ENCODE assay signal across 8 mouse cellular contexts in genomic region chr11:36001282-36001970, GRCm38 (mm10). TPM values are rescaled to one million over a fixed set of nuclear protein-coding genes. Genes with fewer than 3 reads are reported as not detected.
DNase-seq lines count a peak whose midpoint lies in the region; ATAC-seq and TF ChIP-seq lines count a peak whose summit lies in the region.

No protein-coding gene starts in this region.

- peaks cover 4% of the 10 kb centered on the region; the same call in 1 of the 2 replicates for H3K36me3 ChIP-seq in hindbrain, embryonic 13.5 days

- H3K27me3 ChIP-seq in Patski = no peaks in the 10 kb centered on the region
- 0 out of 2 replicates have a peak, but pooled peaks cover 9% of the 10 kb centered on the region for H3K27me3 ChIP-seq in hindbrain, embryonic 13.5 days

- peak overlapping the region; percentile 22; the same call in 1 of the 2 replicates for H3K4me3 ChIP-seq in hindbrain, embryonic 13.5 days

- peaks cover 30% of the 10 kb centered on the region for H3K4me1 ChIP-seq in hindbrain, embryonic 13.5 days (replicated peaks)

- 5% methylated on average over 28 of the region's 28 CpGs for WGBS in hindbrain, embryonic 13.5 days

- H3K9ac ChIP-seq in hindbrain, embryonic 13.5 days = peak overlapping the region; percentile 54; the same call in 1 of the 2 replicates

- H3K9me3 ChIP-seq in hindbrain, embryonic 13.5 days = no peaks in the 10 kb centered on the region

- POLR2A ChIA-PET in Patski (lab: Charles Lee) = interaction anchor here (1.0 to 2.2 kb wide), 2 partner anchors 24 to 62 kb away, joined by 3 to 10 read pairs; no protein-coding TSS in a partner anchor

- peak; percentile 97 for ATAC-seq in Patski
- ATAC-seq in hindbrain, embryonic 13.5 days (ENCODE audit: low FRiP score) = peak; percentile 88

- peak overlapping the region; percentile 47 for H3K4me2 ChIP-seq in hindbrain, embryonic 13.5 days

- in situ Hi-C loops in Patski (cut with MboI; ENCODE audit: low pct_unique_long_range_greater_than_20kb) = loop anchor here (25.0 kb wide), 1 partner anchor 1164 kb away; the partner anchor contains the start of gene Spdl1

- H3K27ac ChIP-seq in hindbrain, embryonic 13.5 days = peak overlapping the region; percentile 30; the same call in 1 of the 2 replicates

- DNase-seq in Patski (ENCODE audit: low read depth, low spot score) = no peak
- peak; percentile 89 for DNase-seq in cerebellum, adult 9-10 months
- peak; percentile 88 to 94 for DNase-seq in frontal cortex, postnatal 14 days (ENCODE audit: low spot score in 2 of 2)
- DNase-seq in layer of hippocampus, postnatal 14 days (ENCODE audit: low spot score in 2 of 2) = peak; percentile 93 to 96
- peak; percentile 90 for DNase-seq in lung, postnatal 10 days
- peak; percentile 94 for DNase-seq in retina, postnatal 1 day
- peak; percentile 58 for DNase-seq in urinary bladder, postnatal 10 days (ENCODE audit: low spot score)

- peak; percentile 95 for TF ChIP-seq CTCF in Patski (IDR thresholded peaks at IDR 0.05)

- CTCF ChIA-PET in Patski (lab: Charles Lee) = interaction anchor here (0.8 to 2.9 kb wide), 24 partner anchors 9 to 1156 kb away, joined by 3 to 12 read pairs (median 3); no protein-coding TSS in a partner anchor

RNA-seq across cellular contexts. Expression of gene Wwc1, which starts 21.1 kb away (rescaled TPM):
- polyA plus RNA-seq in Patski (2021) = 384 TPM
- 6.7 and 7.1 TPM in 2 replicates for polyA plus RNA-seq in hindbrain, embryonic 13.5 days (2015; fragmentation: Nextera tagmentation; extraction: Ambion mirVana)
- total RNA-seq in layer of hippocampus, postnatal 14 days (2021) = 100 to 1,000 TPM; 101 to 113 TPM

Comparison
In these comparisons a context has a peak if more than half of its experiments do, and no peak if none do; other contexts are left out.
1. RNA of gene Wwc1, which starts 21.1 kb away (polyA plus RNA-seq): 384 TPM in Patski (single experiment); 6.7 to 7.1 TPM in hindbrain, embryonic 13.5 days; every median in the first group is over 10 times any median in the second.